Comparison of ENCODE assay signal across 8 mouse cellular contexts in the genomic region with DNA sequence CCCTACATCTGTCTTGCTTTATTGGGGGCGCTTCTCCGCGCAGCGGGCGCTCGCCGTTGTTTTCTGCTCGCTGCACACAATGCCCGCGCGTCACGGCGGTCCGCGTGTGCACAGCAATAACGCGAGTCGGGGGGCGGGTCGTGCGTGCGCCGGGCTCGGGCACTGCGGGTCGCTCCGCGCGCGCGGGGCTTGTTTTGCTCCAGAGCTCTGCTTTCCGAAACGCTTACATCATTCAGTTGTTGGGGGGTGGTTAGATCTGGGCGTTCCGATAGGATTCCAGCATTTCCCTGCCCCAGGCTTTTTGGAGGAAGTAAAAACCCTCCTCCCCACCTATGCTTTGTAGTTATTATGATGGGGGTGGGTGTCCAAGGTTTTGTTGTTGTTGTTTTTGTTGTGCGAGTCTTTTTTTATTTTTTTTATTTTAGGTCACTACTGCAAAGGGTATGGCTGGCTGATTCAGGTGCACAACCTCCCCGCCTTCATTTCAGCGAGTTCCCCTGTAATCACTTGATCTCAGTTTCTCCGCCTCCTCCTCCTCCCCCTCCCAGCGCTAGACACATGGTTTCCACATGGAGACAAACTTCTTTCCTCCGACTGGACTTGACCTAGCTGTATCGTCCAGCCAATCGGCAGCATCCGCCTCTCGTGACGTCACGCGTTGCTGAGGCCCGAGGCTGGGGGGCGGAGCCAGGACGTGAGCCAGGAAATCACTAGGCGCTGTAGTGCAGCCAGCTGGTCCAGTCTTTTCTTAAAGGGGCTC. TPM values are rescaled to one million over a fixed set of nuclear protein-coding genes. Genes with fewer than 3 reads are reported as not detected.
A peak's percentile ranks its signal among the peaks of the same experiment; 100 is the strongest.
DNase-seq lines count a peak whose midpoint lies in the region; ATAC-seq and TF ChIP-seq lines count a peak whose summit lies in the region.

No protein-coding gene starts in this region.

- H3K36me3 ChIP-seq in ES-Bruce4 (ENCODE audit: control insufficient read depth, insufficient read depth, low read length, poor library complexity, severe bottlenecking) = no peaks in the 10 kb centered on the region
- H3K36me3 ChIP-seq in forebrain, embryonic 13.5 days (ENCODE audit: poor library complexity, severe bottlenecking) = no peaks in the 10 kb centered on the region
- H3K36me3 ChIP-seq in liver, postnatal 0 days (replicated peaks; ENCODE audit: insufficient read depth, low read length) = no peaks in the 10 kb centered on the region
- no peaks in the 10 kb centered on the region for H3K36me3 ChIP-seq in neural tube, embryonic 14.5 days (ENCODE audit: control insufficient read depth, insufficient read depth, low read length)

- H3K27me3 ChIP-seq in ES-Bruce4 (ENCODE audit: control insufficient read depth, insufficient read depth, low read length, poor library complexity, severe bottlenecking) = peaks cover 4% of the 10 kb centered on the region; the same call in 1 of the 2 replicates
- no peaks in the 10 kb centered on the region for H3K27me3 ChIP-seq in forebrain, embryonic 13.5 days
- no peaks in the 10 kb centered on the region for H3K27me3 ChIP-seq in liver, postnatal 0 days (ENCODE audit: insufficient read depth, low read length)
- no peaks in the 10 kb centered on the region for H3K27me3 ChIP-seq in neural tube, embryonic 14.5 days (ENCODE audit: control insufficient read depth, insufficient read depth, low read length)

- ATAC-seq in cerebellum, adult (ENCODE audit: insufficient number of reproducible peaks, low FRiP score, low TSS enrichment) = peak; percentile 79
- ATAC-seq in forebrain, embryonic 13.5 days = peak; percentile 87
- ATAC-seq in liver, postnatal 0 days = peak; percentile 76
- ATAC-seq in neural tube, embryonic 14.5 days (ENCODE audit: low read depth) = peak; percentile 88

- peak overlapping the region; percentile 89 for H3K9ac ChIP-seq in ES-Bruce4 (ENCODE audit: low read depth, poor library complexity, severe bottlenecking)
- peak overlapping the region; percentile 96 for H3K9ac ChIP-seq in forebrain, embryonic 13.5 days
- peak overlapping the region; percentile 92 for H3K9ac ChIP-seq in liver, postnatal 0 days (replicated peaks)
- peak overlapping the region; percentile 91 for H3K9ac ChIP-seq in neural tube, embryonic 14.5 days (replicated peaks; ENCODE audit: low read depth, low read length)

- DNase-seq in heart, postnatal 10 days = peak; percentile 100
- DNase-seq in large intestine, adult 2 months (ENCODE audit: low read depth, low spot score) = peak; percentile 96
- DNase-seq in liver, postnatal 0 days = peak; percentile 99
- DNase-seq in testis, postnatal 10 days (ENCODE audit: low spot score) = peak; percentile 99

- TF ChIP-seq POLR2A in ES-Bruce4 (IDR thresholded peaks at IDR 0.05; ENCODE audit: insufficient read depth, low read length) = peak; percentile 37

- TF ChIP-seq EP300 in ES-Bruce4 (IDR thresholded peaks at IDR 0.05; ENCODE audit: insufficient read depth, low read depth, low read length) = peak; percentile 10; the same call in 1 of the 2 replicates
- TF ChIP-seq EP300 in liver, postnatal 0 days (IDR thresholded peaks at IDR 0.05; ENCODE audit: low read depth) = peak; percentile 52; the same call in 1 of the 2 replicates

- peak overlapping the region; percentile 85 for H3K4me3 ChIP-seq in ES-Bruce4 (ENCODE audit: low read depth, low read length)
- H3K4me3 ChIP-seq in forebrain, embryonic 13.5 days = peak overlapping the region; percentile 97
- H3K4me3 ChIP-seq in liver, postnatal 0 days (ENCODE audit: low read depth, low read length) = peak overlapping the region; percentile 91
- H3K4me3 ChIP-seq in neural tube, embryonic 14.5 days (ENCODE audit: low read depth, low read length) = peak overlapping the region; percentile 88

- H3K27ac ChIP-seq in ES-Bruce4 (ENCODE audit: insufficient read depth, low read length) = no peak overlapping the region
- peak overlapping the region; percentile 98 for H3K27ac ChIP-seq in forebrain, embryonic 13.5 days
- peak overlapping the region; percentile 97 for H3K27ac ChIP-seq in liver, postnatal 0 days (ENCODE audit: low read depth)
- peak overlapping the region; percentile 97 for H3K27ac ChIP-seq in neural tube, embryonic 14.5 days (ENCODE audit: low read depth, low read length)

- no peak for TF ChIP-seq CTCF in ES-Bruce4 (IDR thresholded peaks at IDR 0.05; ENCODE audit: low read depth, low read length)
- no peak for TF ChIP-seq CTCF in liver, postnatal 0 days (IDR thresholded peaks at IDR 0.05; ENCODE audit: low read depth)

- H3K4me2 ChIP-seq in forebrain, embryonic 13.5 days = peak overlapping the region; percentile 91
- H3K4me2 ChIP-seq in liver, postnatal 0 days (ENCODE audit: low read depth, low read length) = peak overlapping the region; percentile 95
- peak overlapping the region; percentile 86 for H3K4me2 ChIP-seq in neural tube, embryonic 14.5 days (ENCODE audit: low read depth, low read length)

- intact Hi-C loops in heart, postnatal 10 days (cut with DNase I) = loop anchor here (5.0 kb wide), 2 partner anchors 53 to 172 kb away; a partner anchor contains a TSS

- under 1% methylated on average over 52 of the region's 52 CpGs for WGBS in forebrain, embryonic 13.5 days
- WGBS in large intestine, adult 2 months = under 1% methylated on average over 52 of the region's 52 CpGs
- 1% methylated on average over 52 of the region's 52 CpGs for WGBS in liver, postnatal 0 days (ENCODE audit: insufficient replicate concordance)
- 1% methylated on average over 52 of the region's 52 CpGs for WGBS in neural tube, embryonic 14.5 days

- peaks cover 4% of the 10 kb centered on the region for H3K4me1 ChIP-seq in ES-Bruce4 (ENCODE audit: control insufficient read depth, insufficient read depth, low read length)
- peaks cover 37% of the 10 kb centered on the region for H3K4me1 ChIP-seq in forebrain, embryonic 13.5 days
- peaks cover 21% of the 10 kb centered on the region for H3K4me1 ChIP-seq in liver, postnatal 0 days (ENCODE audit: insufficient read depth)
- peaks cover 13% of the 10 kb centered on the region; the same call in 1 of the 2 replicates for H3K4me1 ChIP-seq in neural tube, embryonic 14.5 days (ENCODE audit: control insufficient read depth, insufficient read depth, low read length)

- no peaks in the 10 kb centered on the region for H3K9me3 ChIP-seq in ES-Bruce4 (replicated peaks; ENCODE audit: control insufficient read depth, insufficient read depth, low read length, poor library complexity, severe bottlenecking)
- H3K9me3 ChIP-seq in forebrain, embryonic 13.5 days (replicated peaks) = no peaks in the 10 kb centered on the region
- no peaks in the 10 kb centered on the region for H3K9me3 ChIP-seq in liver, postnatal 0 days (ENCODE audit: low read length)
- no peaks in the 10 kb centered on the region for H3K9me3 ChIP-seq in neural tube, embryonic 14.5 days (ENCODE audit: control insufficient read depth, low read length)

RNA-seq across cellular contexts. Expression of a gene that starts 3.5 kb away (rescaled TPM):
- 34.7 and 36.5 TPM in 2 replicates for polyA plus RNA-seq in ES-Bruce4 (2011; ENCODE audit: insufficient read depth, insufficient read length, low read depth, missing spikeins)
- 21.0 and 26.7 TPM in 2 replicates for polyA plus RNA-seq in forebrain, embryonic 13.5 days (2015; fragmentation: Nextera tagmentation; extraction: Ambion mirVana)
- 10 to 100 TPM; 36.3 to 39.9 TPM for total RNA-seq in heart, postnatal 10 days (2021)
- polyA plus RNA-seq in large intestine, adult 2 months (2012; rRNA removed) = 28.5 and 44.2 TPM in 2 replicates
- 24.4 and 24.5 TPM in 2 replicates for polyA plus RNA-seq in liver, postnatal 0 days (2015; fragmentation: Nextera tagmentation; extraction: Ambion mirVana)
- polyA plus RNA-seq in neural tube, embryonic 14.5 days (2014; fragmentation: Nextera tagmentation; extraction: Ambion mirVana) = 41.8 and 57.5 TPM in 2 replicates

RNA-seq across cellular contexts. Expression of a gene that starts 57.7 kb away (rescaled TPM):
- polyA plus RNA-seq in ES-Bruce4 (2011; ENCODE audit: insufficient read depth, insufficient read length, low read depth, missing spikeins) = not detected in 2 replicates
- not detected in 2 replicates for polyA plus RNA-seq in forebrain, embryonic 13.5 days (2015; fragmentation: Nextera tagmentation; extraction: Ambion mirVana)
- total RNA-seq in heart, postnatal 10 days (2021) = not detected
- polyA plus RNA-seq in large intestine, adult 2 months (2012; rRNA removed) = not detected in 2 replicates
- not detected in 2 replicates for polyA plus RNA-seq in liver, postnatal 0 days (2015; fragmentation: Nextera tagmentation; extraction: Ambion mirVana)
- polyA plus RNA-seq in neural tube, embryonic 14.5 days (2014; fragmentation: Nextera tagmentation; extraction: Ambion mirVana) = 8.7 TPM in 1 of 2 replicates, not detected in the other
